1 mouse cellular context compared by ENCODE assay signal in the genomic region with DNA sequence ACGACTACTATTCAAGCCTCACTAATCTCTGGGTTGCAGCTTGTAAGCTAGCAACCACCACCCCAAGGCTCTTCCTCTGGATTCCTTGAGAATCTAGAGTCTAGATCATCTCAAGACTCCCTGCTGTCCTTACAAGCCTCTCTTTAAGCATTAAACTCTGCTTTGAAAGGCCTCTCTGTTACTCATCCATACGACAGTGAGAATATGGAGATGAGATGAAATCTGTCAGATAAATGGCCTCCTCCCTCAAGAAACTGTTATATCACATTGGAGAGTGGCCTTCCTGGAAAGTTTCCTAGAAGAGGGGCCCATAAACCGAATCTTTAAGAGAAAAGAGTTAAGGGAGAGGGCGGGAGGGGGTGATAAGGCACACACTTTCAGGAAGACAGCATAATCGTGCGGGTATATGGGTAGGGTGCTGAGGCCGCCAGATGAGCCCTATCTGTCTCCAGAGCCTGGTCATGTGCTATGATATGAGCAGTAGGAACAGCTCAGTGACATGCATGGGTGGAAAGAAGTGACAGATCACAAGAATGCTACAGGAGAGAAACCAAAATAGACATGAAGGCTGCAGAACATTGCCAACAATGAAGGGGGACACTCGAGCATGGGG.
A peak's percentile ranks its signal among the peaks of the same experiment; 100 is the strongest.
TF ChIP-seq lines count a peak whose summit lies in the region.

No protein-coding gene starts in this region.

TF ChIP-seq in MEL, 35 proteins besides CTCF, POLR2A, EP300 and RAD21 (continued from another document):
- 0 out of 2 replicates have a peak, but pooled peaks have one; percentile 58 for TF ChIP-seq MEF2A (IDR thresholded peaks at IDR 0.05; ENCODE audit: extremely low read depth, insufficient replicate concordance, low read depth, low read length, poor library complexity, severe bottlenecking)
- peak; percentile 84 for TF ChIP-seq MYC (IDR thresholded peaks at IDR 0.05; ENCODE audit: low read depth, low read length)
- no peak for TF ChIP-seq GABPA (IDR thresholded peaks at IDR 0.05; ENCODE audit: low read depth, low read length)
- TF ChIP-seq RCOR1 (IDR thresholded peaks at IDR 0.05; ENCODE audit: low read depth, low read length): no peak; the same call in none of the 2 replicates
- TF ChIP-seq NRF1 (IDR thresholded peaks at IDR 0.05; ENCODE audit: insufficient read depth, low read depth, low read length, poor library complexity, severe bottlenecking): no peak
- TF ChIP-seq MAX (IDR thresholded peaks at IDR 0.05; ENCODE audit: low read length): peak; percentile 90
- peak; percentile 91 for TF ChIP-seq USF1 (IDR thresholded peaks at IDR 0.05; ENCODE audit: low read depth, low read length)
- TF ChIP-seq ZC3H11A (IDR thresholded peaks at IDR 0.05; ENCODE audit: low read depth, low read length): no peak; the same call in 1 of the 2 replicates
- peak; percentile 33 for TF ChIP-seq NELFE (IDR thresholded peaks at IDR 0.05; ENCODE audit: low read depth, low read length)
- TF ChIP-seq GATA1 (IDR thresholded peaks at IDR 0.05; ENCODE audit: low read depth, low read length): peak; percentile 99
- no peak for TF ChIP-seq POLR2AphosphoS5 (IDR thresholded peaks at IDR 0.05; ENCODE audit: borderline replicate concordance, low read depth, low read length)
- TF ChIP-seq MXI1 (IDR thresholded peaks at IDR 0.05; ENCODE audit: low read depth, low read length): peak; percentile 89
- peak; percentile 97 for TF ChIP-seq MAZ (IDR thresholded peaks at IDR 0.05; ENCODE audit: low read depth, low read length)
- TF ChIP-seq SIN3A (IDR thresholded peaks at IDR 0.05; ENCODE audit: low read length): peak; percentile 96
- no peak for TF ChIP-seq ZNF384 (IDR thresholded peaks at IDR 0.05; ENCODE audit: low read depth, low read length)
- TF ChIP-seq ZMIZ1 (IDR thresholded peaks at IDR 0.05; ENCODE audit: low read depth, low read length): 0 out of 2 replicates have a peak, but pooled peaks have one; percentile 39
- TF ChIP-seq E2F4 (IDR thresholded peaks at IDR 0.05; ENCODE audit: borderline replicate concordance, low read depth, low read length): no peak
- 0 out of 2 replicates have a peak, but pooled peaks have one; percentile 10 for TF ChIP-seq KAT2A (conservative IDR thresholded peaks at IDR 0.05; ENCODE audit: low read depth, low read length)
